Mouse (Mus musculus) neural tube, embryonic 13.5 days (tissue): ENCODE data around the gene Eef1b2. TPM values are rescaled to one million over a fixed set of nuclear protein-coding genes. Genes with fewer than 3 reads are reported as not detected.

Source experiments
- ATAC-seq: fragments of 200-750 bp; cut with Nextera tagmentation; 2 replicates; pipeline ENCODE4 v1.8.0; 2017; ENCODE audit warnings: low read depth, mild to moderate bottlenecking, moderate TSS enrichment, moderate library complexity
- H3K27ac ChIP-seq: fragments of 300-500 bp; sonication (generic); replicated peaks from 2 replicates; pipeline ENCODE4 v1.5.1; 2015; ENCODE audit warnings: moderate library complexity, mild to moderate bottlenecking, inconsistent platforms
- H3K27me3 ChIP-seq: fragments of 300-500 bp; sonication (generic); 2 replicates; pipeline ENCODE4 v1.6.1; 2015; ENCODE audit warnings: mild to moderate bottlenecking, inconsistent platforms
- H3K36me3 ChIP-seq: fragments of 300-500 bp; sonication (generic); 2 replicates; pipeline ENCODE4 v1.6.1; 2015; ENCODE audit warnings: mild to moderate bottlenecking, inconsistent platforms
- H3K4me1 ChIP-seq: fragments of 300-500 bp; sonication (generic); replicated peaks from 2 replicates; pipeline ENCODE4 v1.6.1; 2015; ENCODE audit warnings: inconsistent platforms
- H3K4me2 ChIP-seq: fragments of 300-500 bp; sonication (generic); 2 replicates; pipeline ENCODE4 v1.6.1; 2015; ENCODE audit warnings: inconsistent platforms, mild to moderate bottlenecking, moderate library complexity
- H3K4me3 ChIP-seq: fragments of 300-500 bp; sonication (generic); 2 replicates; pipeline ENCODE4 v1.5.1; 2015; ENCODE audit warnings: mild to moderate bottlenecking, inconsistent platforms
- H3K9ac ChIP-seq: fragments of 300-500 bp; sonication (generic); 2 replicates; pipeline ENCODE4 v1.6.1; 2015; ENCODE audit warnings: moderate library complexity, mild to moderate bottlenecking, inconsistent platforms
- H3K9me3 ChIP-seq: fragments of 300-500 bp; sonication (generic); 2 replicates; pipeline ENCODE4 v1.6.1; 2016; ENCODE audit warnings: inconsistent platforms
- WGBS: fragments of 180-500 bp; shearing (Covaris S2); methylation state at CpG from one replicate; pipeline ENCODE4 v1.1.7; 2015; 5-methylcytosine and 5-hydroxymethylcytosine counted together
- microRNA-seq: library from miRNA; unstranded; fragments of <30 nt; microRNA quantifications from one replicate; pipeline ENCODE4, GENCODE M21; 2016
- polyA plus RNA-seq: library from polyadenylated mRNA; unstranded; fragments of >200 nt; fragmentation: Nextera tagmentation; extraction: Ambion mirVana; gene quantifications from 2 replicates; pipeline ENCODE4 v1.2.1, GENCODE M21; 2015

Gene Eef1b2
- polyA plus RNA-seq, 1 experiment from 2014 or later: 469 TPM

GRCm38 (mm10) chr1:63219277-63219676, 42.7 kb downstream of the Eef1b2 start:
- ATAC-seq: no peak
- H3K9me3 ChIP-seq: no peaks in the 10 kb centered on the region
- H3K36me3 ChIP-seq: no peaks in the 10 kb centered on the region
- 96% methylated on average over 4 of the region's 4 CpGs for WGBS
- no peak overlapping the region for H3K27ac ChIP-seq
- no peak overlapping the region for H3K9ac ChIP-seq
- H3K27me3 ChIP-seq: no peaks in the 10 kb centered on the region
- peaks cover 8% of the 10 kb centered on the region for H3K4me1 ChIP-seq
- no peak overlapping the region for H3K4me2 ChIP-seq
- no peak overlapping the region for H3K4me3 ChIP-seq

- H3K36me3 ChIP-seq: no peaks in the 10 kb centered on the region
- ATAC-seq: no peak
- no peaks in the 10 kb centered on the region for H3K9me3 ChIP-seq
- H3K4me3 ChIP-seq: no peak overlapping the region
- no peak overlapping the region for H3K9ac ChIP-seq
- no peaks in the 10 kb centered on the region for H3K27me3 ChIP-seq
- no peaks in the 10 kb centered on the region for H3K4me1 ChIP-seq
- 89% methylated on average over 4 of the region's 4 CpGs for WGBS
- no peak overlapping the region for H3K4me2 ChIP-seq
- no peak overlapping the region for H3K27ac ChIP-seq
Measured at GRCm38 (mm10) chr1:63225009-63225408, 48.4 kb downstream of the Eef1b2 start.

- Histone ChIP-seq H3K9me3 (no peaks in the 10 kb centered on the region), H3K27ac (no peak overlapping the region), H3K9ac (no peak overlapping the region), H3K36me3 (no peaks in the 10 kb centered on the region), H3K4me3 (no peak overlapping the region), H3K4me2 (no peak overlapping the region), H3K4me1 (no peaks in the 10 kb centered on the region), H3K27me3 (no peaks in the 10 kb centered on the region)
- no peak for ATAC-seq
- 14% methylated on average over 7 of the region's 7 CpGs for WGBS
Measured at GRCm38 (mm10) chr1:63225890-63226289, 49.3 kb downstream of the Eef1b2 start.

GRCm38 (mm10) chr1:63227241-63227640, 50.6 kb downstream of the Eef1b2 start:
- Histone ChIP-seq H3K27me3 (no peaks in the 10 kb centered on the region), H3K4me1 (no peaks in the 10 kb centered on the region), H3K4me2 (no peak overlapping the region), H3K4me3 (no peak overlapping the region), H3K9ac (no peak overlapping the region), H3K27ac (no peak overlapping the region), H3K9me3 (no peaks in the 10 kb centered on the region), H3K36me3 (no peaks in the 10 kb centered on the region)
- 75% methylated on average over 5 of the region's 5 CpGs for WGBS
- no peak for ATAC-seq

Small RNA genes within 50 kb of the gene (microRNA-seq; reads per million reads assigned to microRNA genes)
- gene Gm24557 (not detected), gene Gm27512 (not detected)

Other genes starting within 250 kb of the Eef1b2 start
- 9.5 and 12.4 TPM in 2 replicates for gene Ino80d, start 62.2 kb upstream of the Eef1b2 start, polyA plus RNA-seq
- 143 and 145 TPM in 2 replicates for gene Ndufs1, start within 50 bp of the Eef1b2 start, polyA plus RNA-seq
- gene Gpr1, start 37.7 kb downstream of the Eef1b2 start, polyA plus RNA-seq: 0.59 and 1.1 TPM in 2 replicates
- 19.0 and 26.5 TPM in 2 replicates for gene Zdbf2, start 96.4 kb downstream of the Eef1b2 start, polyA plus RNA-seq